Mouse (Mus musculus): ENCODE results near the gene Atp5mpl. TPM values are rescaled to one million over a fixed set of nuclear protein-coding genes. Genes with fewer than 3 reads are reported as not detected.

Atp5mpl gene
- total RNA-seq, 2 experiments from 2014 or later = 775 to 816 TPM

GRCm38 (mm10) chr12:111912802-111913201, 54.0 kb downstream of the Atp5mpl start:
- no peak for DNase-seq

GRCm38 (mm10) chr12:111911796-111912195, 55.0 kb downstream of the Atp5mpl start:
- no peak for DNase-seq

Other genes starting within 250 kb of the Atp5mpl start
- gene Klc1, start 208.1 kb downstream of the Atp5mpl start, total RNA-seq (2021) = 10 to 100 TPM; 59.9 to 68.0 TPM
- under 1 TPM; 0.15 to 0.24 TPM for gene Xrcc3, start 153.1 kb downstream of the Atp5mpl start, total RNA-seq (2021)
- 10 to 100 TPM; 13.0 to 15.0 TPM for gene Zfyve21, start 152.8 kb downstream of the Atp5mpl start, total RNA-seq (2021)
- gene Ppp1r13b, start 58.9 kb downstream of the Atp5mpl start, total RNA-seq (2021) = 1 to 10 TPM; 5.3 to 6.1 TPM
- under 1 TPM; 0.08 to 0.46 TPM for gene Tdrd9, start 4.6 kb upstream of the Atp5mpl start, total RNA-seq (2021)
- gene Rd3l, start 14.3 kb upstream of the Atp5mpl start, total RNA-seq (2021) = not detected
- not detected for gene Aspg, start 139.7 kb upstream of the Atp5mpl start, total RNA-seq (2021)
- gene Kif26a, start 179.2 kb upstream of the Atp5mpl start, total RNA-seq (2021) = 1 to 10 TPM; 5.3 to 5.5 TPM